ENCODE assay signal across 11 mouse cellular contexts in genomic region chrX:12791674-12792340, GRCm38 (mm10). TPM values are rescaled to one million over a fixed set of nuclear protein-coding genes. Genes with fewer than 3 reads are reported as not detected.
A peak's percentile ranks its signal among the peaks of the same experiment; 100 is the strongest.
DNase-seq lines count a peak whose midpoint lies in the region; ATAC-seq lines count a peak whose summit lies in the region.
"Had no signal": no experiment of that assay in that cellular context is flagged by ENCODE, and none has a peak within 500 bp of the region (broad histone marks: within the 10 kb centered on the region; RNA-seq: fewer than 3 reads in every experiment).

No protein-coding gene starts in this region.

- H3K36me3 ChIP-seq in forebrain, embryonic 16.5 days (ENCODE audit: control insufficient read depth, insufficient read depth): no peaks in the 10 kb centered on the region
- H3K36me3 ChIP-seq in midbrain, embryonic 11.5 days (ENCODE audit: control insufficient read depth, insufficient read depth, low read length): no peaks in the 10 kb centered on the region
- H3K36me3 ChIP-seq in intestine, embryonic 15.5 days: no peaks in the 10 kb centered on the region
- H3K36me3 ChIP-seq: embryonic facial prominence, embryonic 15.5 days; heart, embryonic 13.5 days had no signal

- no peaks in the 10 kb centered on the region for H3K27me3 ChIP-seq in forebrain, embryonic 16.5 days (replicated peaks; ENCODE audit: control insufficient read depth, insufficient read depth, low read length)
- no peaks in the 10 kb centered on the region for H3K27me3 ChIP-seq in midbrain, embryonic 11.5 days (ENCODE audit: control insufficient read depth, insufficient read depth, low read length)
- H3K27me3 ChIP-seq in intestine, embryonic 15.5 days (replicated peaks): no peaks in the 10 kb centered on the region
- H3K27me3 ChIP-seq: embryonic facial prominence, embryonic 15.5 days; heart, embryonic 13.5 days had no signal

- H3K4me2 ChIP-seq in forebrain, embryonic 16.5 days (ENCODE audit: low read length): no peak overlapping the region
- no peak overlapping the region for H3K4me2 ChIP-seq in midbrain, embryonic 11.5 days
- no peak overlapping the region for H3K4me2 ChIP-seq in intestine, embryonic 15.5 days (replicated peaks)
- H3K4me2 ChIP-seq: embryonic facial prominence, embryonic 15.5 days; heart, embryonic 13.5 days had no signal

- H3K27ac ChIP-seq in forebrain, embryonic 16.5 days (ENCODE audit: low read length): peak overlapping the region; percentile 82
- no peak overlapping the region for H3K27ac ChIP-seq in midbrain, embryonic 11.5 days (ENCODE audit: low read depth, low read length)
- H3K27ac ChIP-seq in intestine, embryonic 15.5 days: no peak overlapping the region
- H3K27ac ChIP-seq: embryonic facial prominence, embryonic 15.5 days; heart, embryonic 13.5 days had no signal

- DNase-seq in right cerebral cortex, adult 18-20 months: peak; percentile 3
- DNase-seq in right cerebral cortex, postnatal 14 days: no peak
- DNase-seq in midbrain, embryonic 11.5 days (ENCODE audit: low spot score, missing footprints): no peak
- DNase-seq in thymus, adult 18-20 months: no peak
- no peak for DNase-seq in kidney, postnatal 36 days
- DNase-seq in kidney, postnatal 25 days: no peak
- DNase-seq: kidney, postnatal 14 days had no signal

- no peak overlapping the region for H3K9ac ChIP-seq in forebrain, embryonic 16.5 days (replicated peaks; ENCODE audit: low read depth, low read length)
- H3K9ac ChIP-seq in midbrain, embryonic 11.5 days (ENCODE audit: low read length): no peak overlapping the region
- no peak overlapping the region for H3K9ac ChIP-seq in intestine, embryonic 15.5 days
- H3K9ac ChIP-seq: embryonic facial prominence, embryonic 15.5 days; heart, embryonic 13.5 days had no signal

- ATAC-seq in forebrain, embryonic 16.5 days: peak; percentile 91
- peak; percentile 71; the same call in 1 of the 2 replicates for ATAC-seq in midbrain, embryonic 11.5 days (ENCODE audit: low FRiP score)
- ATAC-seq in intestine, embryonic 15.5 days: no peak

- 50% methylated on average over 4 of the region's 4 CpGs for WGBS in forebrain, embryonic 16.5 days
- 80% methylated on average over 4 of the region's 4 CpGs for WGBS in midbrain, embryonic 11.5 days
- WGBS in intestine, embryonic 15.5 days: 87% methylated on average over 4 of the region's 4 CpGs

- no peaks in the 10 kb centered on the region for H3K4me1 ChIP-seq in forebrain, embryonic 16.5 days (replicated peaks; ENCODE audit: control insufficient read depth, insufficient read depth, low read length)
- H3K4me1 ChIP-seq in midbrain, embryonic 11.5 days (ENCODE audit: control insufficient read depth, insufficient read depth, low read length): no peaks in the 10 kb centered on the region
- H3K4me1 ChIP-seq in intestine, embryonic 15.5 days (replicated peaks): no peaks in the 10 kb centered on the region
- H3K4me1 ChIP-seq: embryonic facial prominence, embryonic 15.5 days; heart, embryonic 13.5 days had no signal

- H3K9me3 ChIP-seq in forebrain, embryonic 16.5 days (ENCODE audit: control insufficient read depth, low read length): no peaks in the 10 kb centered on the region
- no peaks in the 10 kb centered on the region for H3K9me3 ChIP-seq in midbrain, embryonic 11.5 days (ENCODE audit: control insufficient read depth, low read length)
- H3K9me3 ChIP-seq in intestine, embryonic 15.5 days: no peaks in the 10 kb centered on the region
- H3K9me3 ChIP-seq: embryonic facial prominence, embryonic 15.5 days; heart, embryonic 13.5 days had no signal

- no peak overlapping the region for H3K4me3 ChIP-seq in forebrain, embryonic 16.5 days (replicated peaks; ENCODE audit: low read length)
- H3K4me3 ChIP-seq in midbrain, embryonic 11.5 days (ENCODE audit: low read depth, low read length): no peak overlapping the region
- H3K4me3 ChIP-seq in intestine, embryonic 15.5 days (replicated peaks): no peak overlapping the region
- H3K4me3 ChIP-seq: embryonic facial prominence, embryonic 15.5 days; heart, embryonic 13.5 days had no signal

RNA-seq across cellular contexts. Expression of gene Med14, which starts 29.9 kb away (rescaled TPM):
- 14.1 and 15.5 TPM in 2 replicates for polyA plus RNA-seq in forebrain, embryonic 16.5 days (2015; fragmentation: Nextera tagmentation; extraction: Ambion mirVana)
- polyA plus RNA-seq in midbrain, embryonic 11.5 days (2014; fragmentation: Nextera tagmentation; extraction: Ambion mirVana): 25.9 and 26.7 TPM in 2 replicates
- polyA plus RNA-seq in intestine, embryonic 15.5 days (2015; fragmentation: Nextera tagmentation; extraction: Ambion mirVana): 10.0 and 10.6 TPM in 2 replicates
